Mouse (Mus musculus) cerebellum, adult 9-10 months (tissue): ENCODE results near the gene Sox6.
"Not testable (repeated sequence)": the region's sequence is repeated elsewhere in the genome, so short reads cannot be mapped to it uniquely, and the experiment has no call there.

Source experiments
- DNase-seq: peaks from one replicate; pipeline ENCODE4 v3.0.0; 2022

Gene Sox6

DNA sequence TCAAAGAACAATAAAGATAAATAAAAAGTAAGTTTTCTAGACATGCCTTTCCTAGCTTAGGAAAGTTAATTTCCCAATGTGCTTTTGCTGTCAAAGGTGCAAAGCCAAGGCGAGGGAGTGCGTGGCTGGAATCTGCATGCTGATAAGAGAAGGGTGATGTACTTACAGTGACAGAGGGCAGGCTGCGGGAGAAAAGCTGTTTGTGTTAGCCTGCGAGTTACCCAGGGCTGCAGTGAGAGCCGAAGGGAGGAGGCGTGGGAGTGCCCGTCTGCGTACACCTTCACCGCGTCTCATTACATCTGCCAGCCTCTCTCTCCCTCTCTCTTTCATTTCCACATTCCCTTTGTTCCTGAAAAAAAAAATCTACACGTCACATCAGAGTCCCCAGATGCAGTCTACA is at the start of gene Sox6:
Gene Sox6, minus strand, starts transcription at position 286 of the 400 bp plus-strand sequence.
- DNase-seq: no peak

- not testable (repeated sequence) for DNase-seq
Observed at GRCm38 (mm10) chr7:116084366-116084765, 45.8 kb upstream of the Sox6 start, which contains the start of gene Gm4353. TSS of gene Gm4353 (minus strand) at chr7:116084635.

DNA sequence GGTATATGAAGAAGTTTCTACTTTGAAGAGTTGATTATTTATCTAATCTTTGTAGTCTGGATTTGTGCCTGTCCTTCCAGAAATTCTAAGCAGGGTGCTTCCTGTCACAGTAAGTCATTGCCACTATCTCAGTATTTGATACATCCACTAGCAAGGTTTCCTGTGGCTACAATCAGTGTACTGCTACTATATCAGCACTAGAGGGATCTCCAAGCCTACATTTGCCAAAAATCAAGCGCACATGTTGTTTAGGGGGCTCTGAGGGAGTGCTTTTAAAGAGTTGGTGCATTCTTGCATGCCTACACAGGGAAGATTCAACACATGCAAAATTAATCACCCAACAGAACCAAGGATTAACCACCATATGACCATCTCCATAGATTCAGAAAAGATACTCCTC is 22.1 kb upstream of the Sox6 start:
- no peak for DNase-seq

- no peak for DNase-seq
Observed at GRCm38 (mm10) chr7:116040470-116041019, 1.9 kb upstream of the Sox6 start.

DNA sequence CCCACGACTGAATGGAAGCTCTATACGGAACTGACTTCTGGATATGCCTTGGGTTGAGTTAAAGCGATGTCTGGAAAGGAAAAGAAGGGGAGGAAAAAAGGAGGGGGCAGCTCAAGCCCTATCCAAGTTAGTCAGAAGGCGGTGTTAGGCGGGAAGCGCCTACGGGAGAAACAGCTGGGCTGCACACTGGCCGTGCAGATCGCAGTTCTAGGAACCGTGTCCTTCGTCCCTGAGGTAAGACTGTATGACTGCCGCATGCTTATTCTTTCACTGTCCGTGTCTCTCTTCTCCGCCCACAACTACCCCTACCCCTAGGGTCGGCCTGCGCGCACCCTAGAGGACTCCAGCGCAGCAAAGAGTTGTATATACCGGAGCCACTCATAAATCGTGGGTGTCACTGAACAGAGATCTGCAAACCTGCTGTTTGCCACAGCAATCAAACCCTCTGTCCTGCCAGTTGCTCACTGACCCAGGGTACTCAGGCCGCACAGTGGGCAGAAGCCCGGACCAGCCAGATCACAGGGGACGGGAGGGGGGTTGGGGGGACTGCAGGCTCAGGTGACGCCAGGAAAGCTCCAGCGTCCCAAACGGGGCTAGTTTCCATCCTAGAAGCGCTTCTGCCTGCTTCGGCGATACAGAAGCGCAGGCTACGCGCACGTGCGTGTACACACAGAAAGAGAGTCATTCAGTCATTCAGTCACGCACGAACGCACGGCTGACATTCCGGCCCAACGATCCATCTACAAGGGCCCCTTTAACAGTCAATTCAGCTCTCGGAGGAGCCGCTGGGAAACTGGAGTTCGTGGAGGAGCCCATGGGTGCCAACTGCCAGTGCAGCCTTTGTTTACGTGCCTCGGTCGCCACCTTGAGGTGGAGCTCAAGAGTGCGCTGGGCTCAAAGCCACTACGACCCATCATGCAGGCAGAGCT is 1.2 kb upstream of the Sox6 start:
- peak; percentile 81 for DNase-seq

- no peak for DNase-seq
Observed at GRCm38 (mm10) chr7:116039196-116039537, 571 bp upstream of the Sox6 start, which contains the start of gene 1110004F10Rik. TSS of gene 1110004F10Rik (plus strand) at chr7:116039397.

- no peak for DNase-seq
Observed at GRCm38 (mm10) chr7:116038024-116038423, 572 bp downstream of the Sox6 start.

DNA sequence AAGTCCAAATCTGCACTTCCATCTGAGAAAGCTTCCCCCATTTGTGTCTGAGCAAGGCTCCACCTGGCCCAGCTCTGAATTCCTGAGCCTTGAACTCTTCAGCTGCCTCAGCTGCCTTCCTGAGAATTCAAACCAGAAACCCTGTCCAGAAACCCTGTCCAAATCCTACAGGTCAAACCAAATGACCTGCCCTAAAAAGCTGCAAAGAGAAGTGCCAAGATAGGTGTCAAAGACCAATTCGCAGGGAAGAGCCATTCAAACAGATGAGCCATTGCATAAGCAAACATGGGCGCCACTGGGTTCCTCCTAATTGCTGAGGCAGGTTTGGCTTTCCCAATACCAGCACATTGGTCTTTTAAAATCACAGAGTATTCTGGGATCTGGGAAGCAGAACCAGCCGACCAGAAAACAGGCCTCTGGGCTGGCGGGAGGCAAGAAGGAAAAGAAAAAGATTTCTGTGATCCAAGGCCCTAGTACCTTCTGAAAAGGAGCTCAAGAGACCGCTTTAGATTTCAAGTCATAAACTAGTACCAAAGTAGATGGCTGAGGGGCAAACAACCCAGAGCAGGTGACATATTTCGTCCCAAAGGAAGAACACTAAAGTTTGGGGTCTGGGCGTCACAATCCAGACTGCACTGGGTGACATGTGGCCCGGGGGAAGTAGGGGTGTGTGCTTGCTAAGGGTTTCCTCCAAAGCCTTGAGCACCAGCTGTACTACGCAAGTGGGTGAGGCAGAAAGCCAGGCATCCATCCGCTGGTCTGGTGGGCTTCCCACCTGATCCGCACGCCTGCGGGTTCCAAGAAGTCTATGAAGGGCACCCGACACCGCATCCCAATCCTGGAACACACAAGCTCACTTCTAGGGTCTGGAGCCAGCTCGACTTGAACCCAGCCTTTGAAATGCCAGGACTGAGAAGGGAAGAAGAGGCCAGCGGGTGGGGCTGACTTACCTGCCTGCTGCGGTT is 1.7 kb downstream of the Sox6 start:
- no peak for DNase-seq

DNA sequence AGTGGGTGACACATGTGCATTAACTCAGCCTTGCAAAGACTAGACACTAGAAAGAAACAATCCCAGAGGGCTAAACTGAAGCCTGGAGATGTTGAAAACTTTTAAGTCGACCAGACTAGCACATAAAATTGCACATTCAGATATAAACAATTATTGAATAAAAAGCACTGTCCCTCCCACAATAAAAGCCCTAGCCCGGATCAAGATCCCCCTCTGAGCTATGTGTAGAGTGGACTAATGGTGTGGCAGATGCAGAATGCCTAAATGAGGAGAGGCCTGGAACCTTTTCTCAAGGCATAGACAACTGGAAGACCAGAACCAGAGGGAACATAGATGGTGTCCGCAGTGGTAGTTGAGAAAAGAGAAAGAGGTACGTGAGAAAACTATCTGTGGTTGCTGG is 3.1 kb downstream of the Sox6 start:
- no peak for DNase-seq

DNA sequence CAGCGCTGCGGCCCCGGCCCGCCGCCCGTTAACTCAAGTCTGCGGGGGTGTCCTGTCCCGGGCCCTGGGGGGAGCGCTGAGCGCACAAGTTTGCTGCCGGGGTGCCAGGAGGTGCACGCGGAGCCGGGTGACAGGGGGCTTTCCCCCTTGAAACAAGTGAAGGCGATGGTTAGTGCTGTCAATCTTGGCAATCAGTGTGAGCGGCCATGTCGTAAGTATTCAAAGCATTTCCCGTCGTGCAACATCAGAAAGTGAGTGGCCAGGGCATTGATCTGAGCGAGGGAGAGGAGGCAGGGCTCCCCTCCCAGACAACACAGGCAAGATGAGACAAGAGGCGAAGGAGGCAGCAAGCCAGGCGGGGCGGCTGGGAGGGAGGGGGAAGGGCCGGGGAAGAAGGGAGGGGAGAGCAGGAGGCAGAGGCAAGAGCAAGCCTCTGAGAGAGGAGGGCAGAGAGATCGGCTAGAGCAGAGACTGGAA is 4.3 kb downstream of the Sox6 start:
- no peak for DNase-seq

DNA sequence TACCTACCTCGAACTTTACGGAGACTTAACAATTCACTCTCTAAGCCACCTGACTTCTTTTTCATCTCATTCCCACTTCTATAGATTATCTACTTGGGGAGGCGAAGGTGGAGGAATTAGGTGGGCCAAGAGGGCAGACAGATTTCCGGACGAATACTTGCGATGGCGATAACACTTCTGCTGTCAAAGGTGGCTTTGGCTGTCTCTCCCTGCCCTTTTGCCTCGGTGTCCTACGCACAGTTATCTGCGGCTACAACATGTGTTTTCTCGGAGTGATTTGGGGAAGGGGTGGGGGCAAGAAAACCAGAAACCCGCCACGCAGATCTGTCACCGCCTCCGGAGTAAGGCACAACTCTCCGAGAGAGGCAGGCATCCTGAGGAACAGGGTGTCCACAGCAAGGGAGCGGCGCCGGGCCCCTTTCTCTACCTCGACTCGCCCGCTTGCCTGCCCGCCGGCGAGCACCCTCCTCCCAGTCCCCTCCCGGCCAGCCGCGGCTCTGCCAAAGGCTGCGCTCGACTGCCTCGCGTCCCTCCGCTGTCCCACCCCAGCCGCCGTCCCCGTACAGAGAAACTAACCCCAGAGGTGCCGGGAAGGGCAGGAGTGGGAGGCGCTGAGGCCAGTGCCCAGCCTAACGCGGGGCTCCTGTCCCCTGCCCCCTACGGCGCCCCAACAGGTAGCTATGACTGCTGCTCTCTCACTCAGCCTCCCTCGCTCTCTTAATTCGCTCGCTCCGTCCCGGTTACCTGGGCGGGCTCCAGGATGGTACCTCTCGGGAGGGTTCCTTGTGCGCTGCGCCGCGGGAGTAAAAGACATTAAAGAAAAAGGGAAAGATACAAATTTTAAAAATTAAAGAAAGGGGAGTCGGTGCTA is 5.0 kb downstream of the Sox6 start:
- DNase-seq: peak; percentile 5

DNA sequence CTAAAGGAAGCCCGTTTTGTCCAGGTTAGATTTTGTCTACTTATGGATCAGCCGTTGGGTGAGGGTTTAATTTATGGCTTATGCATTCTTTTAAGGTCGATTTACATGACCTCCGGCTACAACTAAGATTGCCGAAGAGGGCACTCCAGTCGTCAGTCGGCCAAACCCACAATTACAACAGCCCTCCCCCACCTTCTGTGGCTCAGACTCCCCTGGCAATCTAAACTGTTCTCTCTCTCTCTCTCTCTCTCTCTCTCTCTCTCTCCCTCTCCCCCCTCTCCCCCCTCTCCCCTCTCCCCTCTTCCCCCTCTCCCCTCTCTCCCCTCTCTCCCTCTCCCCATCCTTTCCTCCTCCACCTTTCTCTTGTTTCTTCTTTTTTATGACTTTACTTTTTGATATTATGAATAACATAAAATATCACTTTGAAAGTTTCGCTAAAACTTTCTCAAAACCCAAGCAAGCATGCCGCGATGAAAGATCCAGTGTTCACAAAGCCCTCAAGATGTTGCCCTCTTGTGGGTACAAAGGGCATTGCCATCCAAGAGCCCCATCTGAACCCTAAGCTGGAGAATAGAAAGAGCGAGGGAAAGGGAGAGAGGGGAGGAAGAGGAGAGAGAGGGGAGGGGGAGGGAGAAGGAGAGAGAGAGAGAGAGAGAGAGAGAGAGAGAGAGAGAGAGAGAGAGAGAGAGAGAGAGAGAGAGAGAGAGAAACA is 5.8 kb downstream of the Sox6 start:
- DNase-seq: peak; percentile 62

DNA sequence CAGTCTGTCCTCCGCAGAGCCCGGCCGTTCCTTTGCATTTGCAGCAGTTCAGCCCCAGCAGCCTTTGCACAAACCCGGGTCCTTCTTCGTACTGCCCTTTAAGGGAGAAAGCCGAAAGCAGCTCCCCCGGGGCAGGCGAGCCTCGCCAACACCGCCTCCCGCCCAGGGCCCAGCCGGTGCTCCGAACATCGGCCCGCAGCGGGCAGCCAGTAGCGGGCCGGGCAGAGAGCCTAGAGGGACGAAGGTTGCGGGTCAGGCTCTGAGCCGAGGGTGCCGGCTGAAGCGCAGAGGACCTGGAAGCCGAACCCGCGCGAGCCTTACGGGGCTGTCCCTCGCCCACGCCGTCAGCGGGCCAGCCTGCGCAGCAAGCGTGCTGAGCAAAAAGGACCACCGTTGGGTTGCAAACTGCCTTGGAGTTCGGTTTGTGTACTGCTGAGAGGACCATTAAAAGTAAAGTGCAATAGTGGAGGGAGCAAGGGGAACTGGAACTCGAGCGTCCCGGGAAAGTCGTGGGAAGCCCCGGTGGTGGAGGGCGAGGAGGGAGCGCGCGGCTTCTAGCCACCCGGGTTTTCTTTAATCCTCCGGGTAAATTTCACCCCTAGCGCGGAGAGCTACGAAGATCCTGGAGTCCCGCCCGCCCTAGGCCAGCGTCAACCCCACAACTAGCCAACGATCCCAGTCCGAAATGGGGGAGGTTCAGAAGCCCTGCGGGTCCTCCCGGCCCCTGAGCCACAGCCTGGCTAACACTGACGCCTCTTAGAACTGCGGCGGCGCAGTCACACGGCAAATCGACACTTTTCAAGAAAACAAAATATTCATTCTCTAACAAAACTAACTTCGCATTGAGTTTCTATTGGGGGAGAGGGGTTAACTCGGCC is 6.6 kb downstream of the Sox6 start:
- peak; percentile 13 for DNase-seq

GRCm38 (mm10) chr7:116031388-116031717 is 7.2 kb downstream of the Sox6 start:
- DNase-seq: no peak

DNA sequence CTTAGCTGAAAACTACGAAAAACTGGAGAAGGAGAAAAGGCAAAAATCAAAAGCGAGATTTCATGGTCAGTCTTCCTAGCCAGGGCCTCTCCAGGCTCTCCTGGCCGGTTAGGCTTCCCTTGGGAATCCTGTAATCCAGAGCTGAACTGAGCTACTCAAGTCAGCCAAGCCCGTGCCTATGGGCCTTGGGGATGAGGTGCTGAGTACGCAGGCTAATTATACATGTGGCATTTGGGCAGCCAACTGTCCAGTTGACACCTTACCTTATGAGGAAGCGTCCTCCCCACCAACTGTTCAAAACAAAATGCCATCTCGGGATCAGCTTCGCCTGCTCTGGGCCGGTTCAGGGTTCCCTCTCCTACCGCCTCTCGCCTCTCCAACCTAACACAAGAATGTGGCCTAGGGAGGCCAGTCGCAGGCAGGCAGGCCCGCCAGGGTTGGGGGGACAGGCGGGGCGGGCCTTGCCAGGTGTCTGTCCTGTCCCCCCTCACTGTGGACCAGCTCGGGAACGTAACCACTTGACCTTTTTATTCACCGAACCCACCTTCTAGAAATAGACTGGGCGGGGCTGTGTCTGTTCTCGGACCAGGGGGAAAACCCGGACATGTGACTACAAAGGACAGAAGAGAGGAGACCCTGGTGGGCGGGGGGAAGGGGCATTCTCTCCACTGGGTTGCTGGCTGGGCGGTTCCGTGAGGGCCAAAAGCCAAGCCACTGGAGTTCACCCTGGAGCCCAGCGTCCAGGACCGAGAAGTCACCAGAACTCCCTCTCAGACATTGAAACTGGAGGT is 7.8 kb downstream of the Sox6 start:
- DNase-seq: no peak

DNA sequence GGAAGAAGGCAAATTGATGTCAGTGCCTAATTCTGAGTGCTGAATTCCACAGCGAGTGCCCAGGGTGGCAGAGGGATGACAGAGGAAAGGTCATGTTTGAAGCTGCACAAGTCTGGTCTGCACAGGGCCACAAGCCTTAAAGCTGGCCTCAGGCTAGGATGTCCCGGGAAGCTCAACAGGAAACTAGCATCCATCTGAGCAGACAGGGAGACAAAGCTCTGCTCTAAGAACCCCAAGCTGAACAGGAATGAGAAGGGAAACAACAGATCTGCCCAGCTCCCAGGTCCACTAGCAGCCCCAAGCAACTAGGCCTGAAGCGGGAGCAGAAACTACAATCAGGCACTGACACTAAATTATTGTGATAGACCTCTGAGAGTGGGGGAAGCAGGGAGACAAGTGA is 8.6 kb downstream of the Sox6 start:
- no peak for DNase-seq

DNA sequence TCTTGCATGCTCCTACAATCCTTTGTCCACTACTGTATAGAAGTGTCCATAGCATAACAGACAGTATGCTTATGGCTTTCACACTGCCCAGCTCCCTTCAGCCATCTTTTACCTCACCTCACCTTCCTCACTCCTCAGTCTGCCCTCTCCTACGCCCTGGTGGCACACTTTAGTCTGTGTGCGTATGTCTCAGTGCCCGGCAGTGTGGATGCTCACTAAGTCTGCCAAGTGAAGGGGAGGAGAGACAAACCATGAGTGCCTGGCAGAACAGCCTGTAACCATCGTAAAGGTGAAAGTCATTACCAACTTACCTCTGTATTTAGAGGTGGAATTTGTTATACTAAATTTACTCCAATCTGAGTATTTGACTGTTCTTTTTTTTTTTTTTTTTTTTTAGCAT is 35.9 kb downstream of the Sox6 start:
- DNase-seq: no peak

- DNase-seq: no peak
Observed at GRCm38 (mm10) chr7:115988109-115988779, 50.4 kb downstream of the Sox6 start.

GRCm38 (mm10) chr7:115985716-115986115 is 52.9 kb downstream of the Sox6 start:
- DNase-seq: no peak
